Mouse (Mus musculus): ENCODE data around the gene Yipf4.

DNA sequence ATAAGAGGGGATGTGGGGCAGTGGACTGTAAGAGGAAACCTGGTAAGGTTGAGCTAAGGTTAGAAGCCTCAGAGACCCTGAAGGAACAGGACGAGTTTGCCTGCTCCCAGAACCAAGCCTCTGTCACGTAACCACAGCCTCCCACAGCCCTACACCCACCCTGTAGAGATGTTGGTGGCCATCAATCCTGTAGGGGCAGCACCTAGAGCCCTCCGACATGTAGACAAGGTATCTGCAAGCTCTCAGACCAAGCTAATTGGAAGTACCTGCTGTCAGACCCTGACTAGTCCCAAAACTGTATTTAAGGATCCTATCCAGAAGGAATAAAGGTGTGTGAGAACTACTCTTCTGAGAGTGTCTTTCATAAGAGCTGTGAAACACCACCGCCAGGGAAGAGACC is 33.9 kb upstream of the Yipf4 start:
- TF ChIP-seq SIN3A (IDR thresholded peaks at IDR 0.05; ENCODE audit: low read length) (no peak), CTCF (conservative IDR thresholded peaks at IDR 0.05 in 1 of 2, IDR thresholded peaks at IDR 0.05 in 1 of 2; ENCODE audit: low read depth in 2 of 2, low read length in 2 of 2) (no peak), KAT2A (IDR thresholded peaks at IDR 0.05; ENCODE audit: insufficient replicate concordance, low read length) (no peak), ELF1 (IDR thresholded peaks at IDR 0.05; ENCODE audit: low read depth, low read length) (no peak), JUND (conservative IDR thresholded peaks at IDR 0.05; ENCODE audit: low read depth, low read length) (no peak), MAZ (IDR thresholded peaks at IDR 0.05; ENCODE audit: low read depth, low read length) (no peak), CHD2 (IDR thresholded peaks at IDR 0.05; ENCODE audit: low read length) (no peak), NRF1 (IDR thresholded peaks at IDR 0.05; ENCODE audit: low read depth, low read length) (no peak), POLR2A (IDR thresholded peaks at IDR 0.05; ENCODE audit: low read depth, low read length) (no peak)
